Mouse (Mus musculus): ENCODE results near the gene Map3k6.

Gene Map3k6

DNA sequence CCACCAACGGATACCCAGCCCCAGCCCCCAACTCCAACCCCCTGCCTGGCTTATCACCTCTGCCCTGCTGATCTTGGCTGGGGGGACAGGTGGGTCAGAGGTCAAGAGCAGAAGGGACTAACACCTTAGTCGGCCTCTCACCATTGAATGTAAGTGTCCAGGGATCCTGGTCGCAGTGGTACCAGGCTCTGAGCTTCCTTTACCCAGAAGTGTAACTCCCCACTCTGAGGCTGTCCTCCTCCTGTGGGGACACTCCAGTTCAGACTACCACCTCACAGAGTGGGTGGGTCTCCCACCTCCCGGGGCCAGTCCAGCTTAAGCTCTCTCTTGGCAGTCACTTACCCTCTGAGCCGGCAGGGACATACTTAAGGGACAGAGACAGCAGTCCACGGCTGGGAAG lies 14.8 kb downstream of the Map3k6 start:
- DNase-seq (ENCODE audit: low read depth, low spot score), result no peak
- Histone ChIP-seq H3K36me3 (ENCODE audit: control insufficient read depth, insufficient read depth, low read length, poor library complexity, severe bottlenecking) (no peaks in the 10 kb centered on the region), H3K27me3 (ENCODE audit: control insufficient read depth, insufficient read depth, low read length, poor library complexity, severe bottlenecking) (no peaks in the 10 kb centered on the region)

- Histone ChIP-seq H3K36me3 (ENCODE audit: control insufficient read depth, insufficient read depth, low read length, poor library complexity, severe bottlenecking) (no peaks in the 10 kb centered on the region), H3K27me3 (ENCODE audit: control insufficient read depth, insufficient read depth, low read length, poor library complexity, severe bottlenecking) (no peaks in the 10 kb centered on the region)
- DNase-seq (ENCODE audit: low read depth, low spot score), result no peak
Measured at GRCm38 (mm10) chr4:133256820-133257219, 16.2 kb downstream of the Map3k6 start.

DNA sequence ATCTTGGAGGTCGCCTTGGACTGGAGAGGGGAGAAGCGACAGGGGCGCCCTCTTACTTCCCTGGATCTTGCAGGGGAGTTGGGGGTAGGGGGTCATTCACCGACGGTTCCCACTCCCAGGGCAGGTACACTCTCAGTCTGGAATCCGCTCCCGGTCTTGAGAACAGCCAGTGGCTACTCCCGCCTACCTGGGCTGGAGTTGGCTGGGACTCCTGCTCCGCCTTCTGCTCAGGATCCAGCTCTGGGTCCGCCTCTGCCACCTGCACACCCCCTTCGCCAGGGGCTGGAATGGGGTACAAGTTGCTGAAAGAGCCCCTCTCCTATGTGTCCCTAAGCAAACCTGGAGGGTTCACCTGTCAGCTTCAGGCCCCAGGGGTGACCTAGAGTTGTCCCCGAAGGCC lies 16.6 kb downstream of the Map3k6 start:
- Histone ChIP-seq H3K27me3 (ENCODE audit: control insufficient read depth, insufficient read depth, low read length, poor library complexity, severe bottlenecking) (no peaks in the 10 kb centered on the region), H3K36me3 (ENCODE audit: control insufficient read depth, insufficient read depth, low read length, poor library complexity, severe bottlenecking) (no peaks in the 10 kb centered on the region)
- no peak for DNase-seq (ENCODE audit: low read depth, low spot score)

GRCm38 (mm10) chr4:133257798-133258408 lies 17.3 kb downstream of the Map3k6 start:
- Histone ChIP-seq H3K27me3 (ENCODE audit: control insufficient read depth, insufficient read depth, low read length, poor library complexity, severe bottlenecking) (no peaks in the 10 kb centered on the region), H3K36me3 (ENCODE audit: control insufficient read depth, insufficient read depth, low read length, poor library complexity, severe bottlenecking) (no peaks in the 10 kb centered on the region)
- no peak for DNase-seq (ENCODE audit: low read depth, low spot score)

GRCm38 (mm10) chr4:133261641-133262374 lies 21.2 kb downstream of the Map3k6 start:
- DNase-seq (ENCODE audit: low read depth, low spot score), result no peak
- H3K27me3 ChIP-seq (ENCODE audit: control insufficient read depth, insufficient read depth, low read length, poor library complexity, severe bottlenecking), result no peaks in the 10 kb centered on the region
- no peaks in the 10 kb centered on the region; the same call in 1 of the 2 replicates for H3K36me3 ChIP-seq (ENCODE audit: control insufficient read depth, insufficient read depth, low read length, poor library complexity, severe bottlenecking)

DNA sequence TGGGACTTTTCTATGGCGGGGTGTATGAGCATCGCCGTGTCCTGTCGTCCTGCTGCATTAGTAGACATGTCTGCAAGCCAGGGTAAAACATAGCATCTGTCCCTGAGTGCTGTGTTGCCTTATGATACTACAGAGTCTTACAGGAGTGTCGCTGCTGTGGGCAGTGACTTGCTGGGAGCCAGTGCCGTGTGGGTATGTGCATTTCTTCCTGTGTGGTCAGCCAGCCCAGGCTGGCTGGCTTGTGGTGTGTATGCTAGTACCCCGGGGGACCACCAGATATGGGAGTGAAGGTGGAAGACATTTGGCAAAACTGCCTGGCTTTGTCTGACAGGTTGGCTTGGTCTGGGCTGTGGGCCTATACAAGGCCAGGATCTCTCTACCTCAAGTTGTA lies 21.8 kb downstream of the Map3k6 start:
- Histone ChIP-seq H3K27me3 (ENCODE audit: control insufficient read depth, insufficient read depth, low read length, poor library complexity, severe bottlenecking) (no peaks in the 10 kb centered on the region), H3K36me3 (ENCODE audit: control insufficient read depth, insufficient read depth, low read length, poor library complexity, severe bottlenecking) (peaks cover under 1% of the 10 kb centered on the region; the same call in 1 of the 2 replicates)
- DNase-seq (ENCODE audit: low read depth, low spot score), result no peak

DNA sequence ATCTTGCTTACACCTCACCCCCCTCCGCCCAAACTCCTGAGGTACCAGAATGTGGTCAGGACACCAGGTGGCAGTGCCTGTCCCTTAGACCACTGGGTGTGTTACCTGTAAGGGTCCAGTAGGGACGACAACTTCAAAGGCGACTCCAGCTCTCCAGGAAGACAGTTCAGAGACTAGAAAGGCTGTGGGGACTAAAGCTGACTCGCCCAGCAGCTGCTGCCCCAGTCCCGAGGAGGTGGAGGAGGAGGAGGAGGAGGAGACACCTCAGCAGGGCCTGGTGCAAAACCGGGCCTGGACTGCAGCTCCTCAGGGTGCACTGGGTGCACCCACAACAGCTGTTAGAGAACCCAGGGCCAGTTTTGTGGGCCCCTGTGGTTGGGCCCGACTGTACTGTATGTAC lies 22.3 kb downstream of the Map3k6 start, which contains the start of gene Sytl1:
Sytl1 (minus strand) TSS at position 232 of the 400 bp plus-strand sequence.
- DNase-seq (ENCODE audit: low read depth, low spot score), result no peak
- Histone ChIP-seq H3K36me3 (ENCODE audit: control insufficient read depth, insufficient read depth, low read length, poor library complexity, severe bottlenecking) (peaks cover 5% of the 10 kb centered on the region), H3K27me3 (ENCODE audit: control insufficient read depth, insufficient read depth, low read length, poor library complexity, severe bottlenecking) (no peaks in the 10 kb centered on the region)

- no peak for DNase-seq (ENCODE audit: low read depth, low spot score)
Measured at GRCm38 (mm10) chr4:133263756-133264155, 23.1 kb downstream of the Map3k6 start.

DNA sequence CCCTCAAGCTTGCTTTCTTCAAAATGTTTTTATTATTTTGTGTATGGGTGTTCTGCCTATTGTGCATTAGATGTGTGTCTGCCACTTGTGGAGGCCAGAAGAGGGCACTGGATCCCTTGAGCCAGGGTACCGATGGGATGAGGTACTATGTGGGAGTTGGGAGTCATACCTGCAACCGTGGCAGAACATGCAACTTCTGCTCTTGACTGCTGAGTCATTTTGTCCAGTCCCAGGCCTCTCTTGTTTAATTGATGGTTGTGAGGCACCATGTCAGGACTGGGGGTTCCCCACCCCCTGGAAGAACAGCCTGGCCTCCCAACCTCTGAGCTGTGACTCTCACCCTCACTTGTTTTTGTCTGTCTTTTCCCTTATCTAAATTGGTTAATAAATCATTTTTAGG lies 23.9 kb downstream of the Map3k6 start:
- H3K27me3 ChIP-seq (ENCODE audit: control insufficient read depth, insufficient read depth, low read length, poor library complexity, severe bottlenecking), result no peaks in the 10 kb centered on the region
- no peak for DNase-seq (ENCODE audit: low read depth, low spot score)
- H3K36me3 ChIP-seq (ENCODE audit: control insufficient read depth, insufficient read depth, low read length, poor library complexity, severe bottlenecking), result peaks cover 13% of the 10 kb centered on the region

More at GRCm38 (mm10) chr4:133263756-133264155, 23.1 kb downstream of the Map3k6 start:
- Histone ChIP-seq H3K27me3 (ENCODE audit: control insufficient read depth, insufficient read depth, low read length, poor library complexity, severe bottlenecking) (no peaks in the 10 kb centered on the region), H3K36me3 (ENCODE audit: control insufficient read depth, insufficient read depth, low read length, poor library complexity, severe bottlenecking) (peaks cover 11% of the 10 kb centered on the region)

GRCm38 (mm10) chr4:133265297-133265696 lies 24.7 kb downstream of the Map3k6 start:
- peaks cover 13% of the 10 kb centered on the region for H3K36me3 ChIP-seq (ENCODE audit: control insufficient read depth, insufficient read depth, low read length, poor library complexity, severe bottlenecking)

GRCm38 (mm10) chr4:133265759-133266158 lies 25.1 kb downstream of the Map3k6 start:
- Histone ChIP-seq H3K27me3 (ENCODE audit: control insufficient read depth, insufficient read depth, low read length, poor library complexity, severe bottlenecking) (no peaks in the 10 kb centered on the region), H3K36me3 (ENCODE audit: control insufficient read depth, insufficient read depth, low read length, poor library complexity, severe bottlenecking) (peaks cover 13% of the 10 kb centered on the region)
- no peak for DNase-seq (ENCODE audit: low read depth, low spot score)

More at GRCm38 (mm10) chr4:133265297-133265696, 24.7 kb downstream of the Map3k6 start:
- DNase-seq (ENCODE audit: low read depth, low spot score), result no peak
- H3K27me3 ChIP-seq (ENCODE audit: control insufficient read depth, insufficient read depth, low read length, poor library complexity, severe bottlenecking), result no peaks in the 10 kb centered on the region

- DNase-seq (ENCODE audit: low read depth, low spot score), result no peak
- no peaks in the 10 kb centered on the region for H3K27me3 ChIP-seq (ENCODE audit: control insufficient read depth, insufficient read depth, low read length, poor library complexity, severe bottlenecking)
- H3K36me3 ChIP-seq (ENCODE audit: control insufficient read depth, insufficient read depth, low read length, poor library complexity, severe bottlenecking), result peaks cover 13% of the 10 kb centered on the region
Measured at GRCm38 (mm10) chr4:133266248-133266880, 25.7 kb downstream of the Map3k6 start.

DNA sequence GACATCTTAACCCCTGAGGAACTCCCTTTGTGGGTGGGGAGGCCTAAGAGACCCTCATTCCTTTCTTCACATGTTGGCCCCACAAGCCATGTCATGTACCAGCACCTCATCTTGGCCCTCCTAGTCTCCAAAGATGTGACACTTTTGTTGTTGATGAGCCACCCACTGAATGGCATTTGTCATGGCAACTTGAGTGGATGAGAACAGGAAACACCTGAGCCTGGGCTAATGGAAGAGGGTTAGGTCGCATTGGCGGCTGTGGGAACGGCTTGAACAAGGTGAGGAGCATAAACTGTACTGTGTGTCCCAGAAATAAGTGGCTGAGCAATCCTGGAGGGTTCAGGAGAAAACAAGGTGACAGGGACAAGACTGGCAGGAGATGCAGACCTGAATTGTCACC lies 28.3 kb downstream of the Map3k6 start:
- peaks cover 15% of the 10 kb centered on the region for H3K36me3 ChIP-seq (ENCODE audit: control insufficient read depth, insufficient read depth, low read length, poor library complexity, severe bottlenecking)
- no peaks in the 10 kb centered on the region for H3K27me3 ChIP-seq (ENCODE audit: control insufficient read depth, insufficient read depth, low read length, poor library complexity, severe bottlenecking)
- no peak for DNase-seq (ENCODE audit: low read depth, low spot score)

DNA sequence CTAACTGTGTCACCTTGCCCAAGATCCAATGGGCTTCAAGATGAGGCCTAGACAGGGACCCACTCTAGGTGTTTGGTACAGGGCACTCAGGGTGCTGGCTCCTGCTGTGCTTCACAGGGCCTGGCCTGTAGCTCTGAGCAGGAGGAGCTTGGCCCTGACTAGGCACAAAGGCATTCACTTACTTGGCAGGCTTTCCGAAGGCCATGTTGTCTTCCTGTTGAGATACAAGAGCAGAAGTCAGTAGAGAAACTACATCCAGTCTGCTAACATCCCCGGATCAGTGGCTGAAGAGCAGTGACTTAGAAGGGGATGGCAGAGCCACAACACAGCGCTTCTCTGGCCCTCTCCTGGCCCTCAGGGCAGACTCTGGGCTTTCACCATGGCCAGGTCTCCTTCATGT lies 29.0 kb downstream of the Map3k6 start:
- Histone ChIP-seq H3K36me3 (ENCODE audit: control insufficient read depth, insufficient read depth, low read length, poor library complexity, severe bottlenecking) (peaks cover 15% of the 10 kb centered on the region), H3K27me3 (ENCODE audit: control insufficient read depth, insufficient read depth, low read length, poor library complexity, severe bottlenecking) (no peaks in the 10 kb centered on the region)
- DNase-seq (ENCODE audit: low read depth, low spot score), result no peak

DNA sequence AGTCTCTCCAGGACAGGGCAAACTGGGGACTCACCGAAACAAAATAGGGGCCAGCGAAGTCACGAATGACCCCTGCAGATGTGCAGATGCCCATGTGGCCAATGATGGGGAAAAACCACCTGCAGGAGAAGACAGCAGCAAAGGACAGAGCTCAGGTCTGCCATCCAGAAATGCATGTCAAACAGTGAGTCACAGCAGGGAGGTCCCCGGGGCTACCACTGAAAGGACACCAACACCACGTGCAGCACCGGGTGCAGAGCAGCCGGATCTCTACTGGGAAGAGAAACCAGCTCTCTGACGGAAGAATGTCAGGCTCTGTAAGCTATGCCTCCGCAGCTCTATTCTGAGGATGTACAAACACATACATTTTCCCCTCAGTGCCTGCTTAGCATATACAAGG lies 30.3 kb downstream of the Map3k6 start:
- Histone ChIP-seq H3K36me3 (ENCODE audit: control insufficient read depth, insufficient read depth, low read length, poor library complexity, severe bottlenecking) (peaks cover 15% of the 10 kb centered on the region), H3K27me3 (ENCODE audit: control insufficient read depth, insufficient read depth, low read length, poor library complexity, severe bottlenecking) (no peaks in the 10 kb centered on the region)
- DNase-seq (ENCODE audit: low read depth, low spot score), result no peak

Measured in splenic B cell, adult 2 months (primary cell).